Mouse (Mus musculus) bone marrow, adult 2 months (tissue): ENCODE measurements around the gene Vmp1.

Experiments
- CTCF ChIP-seq: fragments of 200-500 bp; IDR thresholded peaks from 2 replicates; pipeline ENCODE4 v1.5.1; 2011; ENCODE audit warnings: low read length, control low read depth; ENCODE audit not compliant: control insufficient read depth, insufficient read depth
- POLR2A ChIP-seq: fragments of 200-500 bp; IDR thresholded peaks from 2 replicates; pipeline ENCODE4 v1.6.1; 2011; ENCODE audit warnings: low read depth, mild to moderate bottlenecking, control low read depth, low read length, borderline replicate concordance; ENCODE audit not compliant: control insufficient read depth

GRCm38 (mm10) chr11:86724004-86724403 lies 40.4 kb upstream of the Vmp1 start:
- no peak for TF ChIP-seq CTCF
- no peak for TF ChIP-seq POLR2A
